Mouse (Mus musculus): ENCODE data around the gene Pdk4.

- TF ChIP-seq CTCF (IDR thresholded peaks at IDR 0.05 in 2 of 3, conservative IDR thresholded peaks at IDR 0.05 in 1 of 3; ENCODE audit: control insufficient read depth in 1 of 3, insufficient read depth in 1 of 3, low read depth in 2 of 3, low read length in 3 of 3, poor library complexity in 1 of 3, severe bottlenecking in 1 of 3) (no peak), ETS1 (IDR thresholded peaks at IDR 0.05; ENCODE audit: low read depth, low read length) (no peak), TAL1 (IDR thresholded peaks at IDR 0.05; ENCODE audit: low read length) (no peak), E2F4 (IDR thresholded peaks at IDR 0.05; ENCODE audit: borderline replicate concordance, low read depth, low read length) (no peak), POLR2AphosphoS2 (IDR thresholded peaks at IDR 0.05; ENCODE audit: low read length) (no peak), GATA1 (IDR thresholded peaks at IDR 0.05; ENCODE audit: low read depth, low read length) (no peak), SIN3A (IDR thresholded peaks at IDR 0.05; ENCODE audit: low read length) (no peak), NRF1 (IDR thresholded peaks at IDR 0.05; ENCODE audit: insufficient read depth, low read depth, low read length, poor library complexity, severe bottlenecking) (no peak)
Observed at GRCm38 (mm10) chr6:5448396-5448795, 47.7 kb downstream of the Pdk4 start.

Measured in MEL (cell line).